Mouse (Mus musculus) inflammation-experienced regulatory T-cells (primary cell): Measurements from ENCODE around the gene Hgfac. TPM values are rescaled to one million over a fixed set of nuclear protein-coding genes. Genes with fewer than 3 reads are reported as not detected.

Source experiments
- polyA plus RNA-seq, 2 experiments: library from polyadenylated mRNA; unstranded; fragments of 100-300 nt; shearing (Covaris generic); gene quantifications; one replicate each; pipeline ENCODE4 v1.2.1; 2017

Gene Hgfac
- 10 to 100 TPM in 1 of 2 experiments, 1 to 10 TPM in 1; 5.3 to 10.8 TPM for polyA plus RNA-seq

DNA sequence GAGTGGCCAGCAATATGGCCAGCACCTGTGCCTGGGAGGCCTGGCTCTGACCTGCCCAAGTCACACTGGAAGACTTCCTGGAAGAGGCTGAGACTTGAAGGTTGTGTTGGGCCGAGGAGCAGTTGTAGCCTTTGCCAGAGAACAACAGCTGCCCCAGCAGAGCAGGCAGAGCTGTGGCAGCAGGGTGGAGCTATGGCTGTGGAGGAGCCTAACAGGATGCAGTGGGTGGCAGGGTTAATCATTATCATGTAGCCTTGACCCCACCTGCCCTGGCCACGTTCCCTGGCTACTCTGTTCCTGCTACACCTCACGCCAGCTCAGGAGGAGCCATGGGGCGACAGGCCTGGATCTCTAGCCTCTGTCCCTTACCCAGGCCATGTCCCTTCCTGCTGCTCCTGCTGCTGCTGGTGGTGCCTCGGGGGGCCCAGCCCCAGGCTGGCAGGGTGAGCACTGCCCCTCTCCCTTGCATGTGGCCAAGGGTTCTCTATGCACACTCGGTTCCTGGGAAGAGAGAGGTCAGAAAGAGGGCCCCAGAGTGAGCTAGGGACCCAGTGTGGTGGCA, at the start of gene Hgfac:
Hgfac (plus strand) TSS at position 242 of the 562 bp plus-strand sequence.

DNA sequence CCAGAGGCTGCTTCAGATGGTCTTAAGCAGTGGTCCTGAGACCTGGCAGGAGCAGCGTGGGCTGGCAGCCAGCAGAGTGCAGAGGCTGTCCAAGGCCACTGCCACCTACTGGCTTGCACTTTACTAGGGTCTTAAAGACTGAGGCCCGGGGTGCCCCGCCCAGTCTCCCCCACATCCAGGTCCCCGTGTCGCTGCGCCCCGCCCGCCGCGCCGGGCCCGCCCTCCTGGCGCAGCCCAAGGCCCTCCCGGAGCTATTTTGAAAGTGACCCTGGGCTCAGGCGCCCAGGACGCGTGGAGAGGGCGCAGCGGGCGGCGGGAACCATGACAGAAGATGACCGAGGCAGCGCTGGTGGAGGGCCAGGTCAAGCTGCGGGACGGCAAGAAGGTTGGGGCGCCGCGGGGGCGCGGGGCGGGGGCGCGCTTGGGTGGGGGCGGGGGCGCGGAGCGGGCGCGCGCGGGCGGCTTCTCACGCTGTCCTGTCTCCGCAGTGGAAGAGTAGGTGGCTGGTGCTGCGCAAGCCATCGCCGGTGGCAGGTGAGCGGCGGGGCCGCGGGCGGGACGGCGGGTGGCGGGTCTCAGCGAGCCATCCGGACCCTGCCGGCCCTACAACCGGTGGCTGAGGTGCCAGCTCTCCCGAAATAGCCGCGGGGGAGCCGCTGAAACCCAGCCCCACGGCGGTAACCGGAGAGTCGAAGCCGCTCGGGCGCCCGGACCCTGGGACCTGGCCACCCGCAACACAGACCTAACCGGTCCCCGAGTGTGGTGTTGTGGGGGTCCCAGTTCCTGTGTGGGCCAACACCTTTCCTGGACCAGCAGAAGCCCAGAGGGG, 15.5 kb downstream of the Hgfac start, which contains the start of gene Dok7:
Dok7 (plus strand) TSS at position 163 of the 829 bp plus-strand sequence.

Other genes starting within 250 kb of the Hgfac start
- 1 to 10 TPM in 1 of 2 experiments, under 1 TPM in 1; 0.95 to 1.7 TPM for gene Msantd1, start 133.5 kb upstream of the Hgfac start, polyA plus RNA-seq
- gene Rgs12, start 92.1 kb upstream of the Hgfac start, polyA plus RNA-seq, result 10 to 100 TPM; 10.5 to 13.8 TPM
- not detected for gene Dok7, start 15.3 kb downstream of the Hgfac start, polyA plus RNA-seq
- gene Lrpap1, start 64.3 kb downstream of the Hgfac start, polyA plus RNA-seq, result 10 to 100 TPM; 78.6 to 80.0 TPM
- gene Adra2c, start 236.8 kb downstream of the Hgfac start, polyA plus RNA-seq, result not detected